Mouse (Mus musculus) left cerebral cortex, adult 9 months (tissue): Measurements from ENCODE around the gene Lrcol1.

Experiments used
- DNase-seq, 2 experiments: peaks; one replicate each; pipeline ENCODE4 v3.0.0; 2022; ENCODE audit warnings: low spot score in 2 of 2

Gene Lrcol1

DNA sequence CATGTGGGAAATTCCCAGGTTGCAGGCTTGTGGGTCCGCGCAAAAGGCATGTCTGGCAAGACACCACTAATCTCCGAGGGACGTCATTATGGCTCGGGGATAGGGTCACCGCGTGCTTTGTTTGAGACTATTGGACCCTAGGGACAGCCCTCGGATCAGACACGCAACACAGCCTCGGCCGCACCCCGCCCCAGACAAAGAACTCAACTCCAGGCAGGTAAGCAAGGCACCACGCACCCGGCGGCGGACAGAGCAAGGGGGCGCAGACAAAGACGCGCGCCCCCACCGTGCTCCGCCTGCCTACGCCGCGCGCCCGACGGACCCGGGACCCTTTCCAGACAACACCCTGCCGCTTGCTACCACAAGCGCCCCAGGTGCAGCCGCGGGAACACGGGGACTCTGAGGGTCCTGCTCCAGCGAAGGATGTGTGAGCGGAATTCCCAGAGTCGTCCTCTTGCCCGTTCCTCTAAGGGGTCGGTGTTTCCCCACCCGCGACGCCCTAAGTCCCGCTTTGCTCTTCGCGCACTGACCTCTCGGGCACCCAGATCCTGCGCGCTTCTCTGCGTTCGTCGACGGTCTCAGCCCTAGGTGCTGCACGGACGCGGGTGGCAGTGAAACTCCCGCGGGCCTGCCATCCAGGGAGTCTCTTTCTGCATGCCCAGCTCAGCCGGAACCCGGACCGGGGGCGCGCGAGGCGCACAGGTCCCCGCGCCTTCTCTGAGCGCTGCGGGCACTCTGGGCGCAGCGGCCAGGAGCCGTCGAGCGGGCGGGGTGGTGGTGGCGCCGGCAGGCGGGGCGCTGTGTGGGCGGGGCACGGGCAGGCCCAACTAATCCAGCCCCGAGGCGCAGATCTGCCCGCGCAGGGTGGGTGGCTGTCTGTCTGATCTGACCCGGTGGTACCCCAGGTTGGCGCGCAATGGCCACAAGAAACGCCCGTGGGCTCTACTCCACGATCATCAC, 42.1 kb downstream of the Lrcol1 start:
- peak in 1 of 2 experiments; percentile 47 for DNase-seq

DNA sequence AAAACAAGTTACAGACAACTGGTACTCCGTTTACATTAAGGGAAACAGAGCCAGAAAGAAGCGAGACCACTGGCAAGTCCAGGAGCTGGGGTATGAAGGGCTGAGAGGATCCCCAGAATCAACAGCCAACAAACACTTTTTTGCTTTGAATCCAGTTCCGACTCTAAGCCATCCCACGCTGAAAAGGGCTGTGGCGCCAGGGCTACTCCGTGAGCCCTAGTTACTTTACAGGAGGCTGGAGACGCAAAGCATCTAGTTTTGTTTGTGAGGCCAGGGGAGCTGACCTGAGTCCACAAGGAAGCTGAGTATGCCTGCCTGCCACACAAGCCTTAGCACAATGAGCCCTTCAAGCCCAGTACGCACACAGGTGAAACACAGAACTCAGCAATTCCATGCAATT, 42.8 kb downstream of the Lrcol1 start:
- no peak for DNase-seq

DNA sequence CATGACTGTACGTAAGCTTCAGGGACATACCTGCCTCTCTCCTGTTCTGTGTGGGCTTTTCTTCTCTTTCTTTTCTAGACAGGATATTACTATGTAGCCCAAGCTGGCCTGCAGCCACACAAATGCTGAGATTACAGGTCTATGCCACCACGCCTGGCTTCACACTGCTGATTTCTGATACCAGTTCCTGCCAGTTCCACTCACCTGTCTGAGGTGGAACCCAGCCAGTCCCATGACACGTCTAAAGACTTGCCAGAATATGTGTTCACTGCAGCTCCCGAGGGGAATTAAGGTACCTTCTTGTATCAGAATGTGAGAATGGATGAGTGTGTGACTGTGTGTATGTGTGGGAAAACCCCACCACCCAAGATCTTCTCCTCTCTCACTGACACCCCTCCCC, 46.1 kb downstream of the Lrcol1 start:
- DNase-seq = no peak

DNA sequence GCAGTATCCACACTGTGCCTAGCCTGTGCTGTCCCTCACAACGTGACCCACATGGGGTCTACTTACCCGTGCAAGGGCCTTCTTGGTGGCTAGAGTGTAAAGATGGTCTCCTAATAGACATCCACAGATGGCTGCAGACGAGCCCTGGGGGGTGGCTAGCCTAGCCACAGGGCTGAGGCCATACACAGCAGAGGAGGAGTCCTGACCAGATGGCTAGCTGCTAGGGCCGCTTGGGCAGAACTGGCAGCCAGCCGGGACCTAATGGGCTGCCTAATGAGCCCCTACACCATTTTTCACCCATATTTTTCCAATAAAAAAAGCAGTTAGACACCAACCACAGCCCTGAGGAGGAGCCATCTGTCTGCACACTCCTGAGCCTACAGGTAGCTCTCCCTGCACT, 48.2 kb downstream of the Lrcol1 start:
- no peak for DNase-seq

DNA sequence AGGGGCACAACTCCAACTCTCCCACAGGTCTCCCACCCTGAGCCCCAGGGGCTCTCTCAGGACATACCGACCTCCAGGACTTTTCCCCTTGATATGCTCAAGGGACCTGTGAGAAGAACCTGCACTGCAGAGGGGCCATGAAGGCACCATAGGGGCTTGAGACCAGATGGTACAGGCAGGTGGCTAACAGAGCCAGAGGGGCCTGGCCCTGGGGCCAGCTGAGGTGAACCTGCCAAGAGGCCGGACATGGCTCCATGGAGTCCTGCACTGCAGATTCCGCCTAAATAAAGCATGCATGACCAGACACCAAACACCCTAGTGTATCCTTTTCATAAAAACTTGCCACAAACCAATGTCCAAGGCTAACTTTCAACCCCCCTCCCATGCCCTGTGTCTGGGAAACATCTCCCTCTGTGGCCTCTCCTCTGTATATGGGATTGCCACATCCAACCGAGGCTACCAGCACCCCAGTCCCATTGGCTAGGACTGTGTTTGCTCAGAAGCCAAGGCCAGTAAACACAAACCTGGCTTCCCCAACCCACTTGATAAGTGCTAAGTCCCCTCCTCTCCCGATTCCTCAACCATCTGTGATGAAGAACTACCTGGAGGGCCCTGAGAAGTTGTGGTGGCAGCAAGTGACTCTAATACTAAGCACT, 50.6 kb downstream of the Lrcol1 start:
- no peak for DNase-seq

DNA sequence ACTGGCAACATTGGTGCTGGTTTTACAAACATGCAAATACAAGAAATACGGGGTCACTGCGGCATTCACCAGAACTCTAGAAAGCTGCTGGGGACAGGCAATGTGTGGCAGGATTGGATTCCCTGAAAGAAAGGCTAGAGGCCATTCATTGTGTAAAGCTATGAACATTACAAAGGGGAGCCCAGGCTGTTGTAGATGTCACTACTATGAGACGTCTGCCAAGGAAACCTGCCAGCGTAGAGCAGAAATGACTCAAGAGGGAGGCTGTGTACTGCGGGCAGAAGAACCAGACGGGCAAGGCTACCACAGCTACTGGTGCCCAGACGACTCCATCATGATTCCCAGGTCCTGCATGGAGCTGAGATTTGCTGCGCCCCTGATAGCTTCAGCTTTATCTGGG, 56.6 kb downstream of the Lrcol1 start:
- DNase-seq = no peak

DNA sequence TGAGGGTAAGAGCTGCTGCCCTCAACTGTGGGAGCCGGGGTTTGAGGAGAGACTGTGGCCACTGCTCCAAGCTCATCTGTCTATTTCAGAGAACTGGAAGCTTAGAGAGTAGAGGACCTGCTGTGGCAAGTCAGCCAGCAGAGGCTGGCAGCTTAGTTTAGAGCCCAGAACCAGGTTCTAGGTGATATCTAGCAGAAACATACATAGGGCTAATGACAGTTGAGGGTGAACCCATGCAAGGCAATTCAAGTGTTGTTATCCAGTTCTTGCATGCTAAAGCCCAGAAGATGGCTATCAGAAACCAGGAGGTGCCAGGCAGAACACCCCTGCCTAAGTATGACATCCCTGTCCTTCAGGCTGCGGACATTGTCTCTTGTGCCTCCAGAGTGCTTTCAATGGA, 58.0 kb downstream of the Lrcol1 start:
- DNase-seq = no peak

DNA sequence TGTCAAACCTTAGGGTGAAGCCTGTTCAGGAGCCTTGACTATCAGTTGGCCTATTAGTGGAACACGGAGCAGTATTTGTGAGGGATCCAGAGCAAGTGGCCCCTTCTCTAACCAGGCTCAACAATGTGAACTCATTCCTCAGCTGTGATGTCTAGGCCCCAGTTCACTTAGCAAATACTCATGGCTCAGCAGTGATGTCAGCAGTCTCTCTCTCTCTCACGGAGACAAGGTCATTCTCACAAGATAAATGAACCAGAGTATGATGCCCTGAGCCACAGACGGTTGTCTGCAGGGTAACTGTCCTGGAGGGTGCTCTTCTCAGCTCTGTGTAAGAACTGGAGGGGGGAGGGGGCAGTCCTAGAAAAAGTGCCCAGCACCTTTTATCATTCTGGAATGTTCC, 59.4 kb downstream of the Lrcol1 start:
- no peak for DNase-seq
